Mouse (Mus musculus) CH12.LX (cell line): ENCODE data around the gene Mad1l1. TPM values are rescaled to one million over a fixed set of nuclear protein-coding genes. Genes with fewer than 3 reads are reported as not detected.

Experiments used
- DNase-seq: peaks from one replicate; pipeline ENCODE4 v3.0.0-alpha.2; 2013; ENCODE audit errors: extremely low read depth
- H3K27ac ChIP-seq: 2 replicates; pipeline ENCODE4 v1.5.1; 2012; ENCODE audit warnings: low read depth, mild to moderate bottlenecking, control low read depth, moderate library complexity; ENCODE audit not compliant: insufficient read depth
- H3K27me3 ChIP-seq: replicated peaks from 2 replicates; pipeline ENCODE3; 2012; ENCODE audit warnings: inconsistent platforms
- H3K36me3 ChIP-seq, 2 experiments: replicated peaks in 1 of 2; 2 replicates each; pipeline versions ENCODE3 to v1.6.1; 2012; ENCODE audit warnings: inconsistent platforms in 1 of 2, low read length in 1 of 2, mild to moderate bottlenecking in 1 of 2, mixed read lengths in 1 of 2, moderate library complexity in 1 of 2; ENCODE audit not compliant: control insufficient read depth in 1 of 2, insufficient read depth in 1 of 2
- H3K4me1 ChIP-seq, 2 experiments: 2 replicates each; pipeline ENCODE4 v1.6.1; 2012; ENCODE audit warnings: inconsistent platforms in 1 of 2, moderate library complexity in 1 of 2; ENCODE audit not compliant: insufficient read depth in 2 of 2, control insufficient read depth in 1 of 2
- H3K4me2 ChIP-seq: 2 replicates; pipeline ENCODE4 v1.6.1; 2012; ENCODE audit warnings: low read depth, mild to moderate bottlenecking, control low read depth; ENCODE audit not compliant: poor library complexity, insufficient read depth, severe bottlenecking
- H3K4me3 ChIP-seq, 3 experiments: fragments of 150-350 bp in 1 of 3; sonication (generic) in 1 of 3; replicated peaks in 1 of 3; 2 replicates each; pipeline versions ENCODE3 to v1.5.1; 2011 to 2012; ENCODE audit warnings: low read depth in 2 of 3, low read length in 2 of 3, mild to moderate bottlenecking in 2 of 3, moderate library complexity in 2 of 3, control low read depth in 1 of 3, improper control_type of control experiment in 1 of 3, inconsistent platforms in 1 of 3, mixed read lengths in 1 of 3; ENCODE audit not compliant: poor library complexity in 1 of 3
- H3K79me2 ChIP-seq: replicated peaks from 2 replicates; pipeline ENCODE4 v1.6.1; 2012; ENCODE audit warnings: mild to moderate bottlenecking, moderate library complexity; ENCODE audit not compliant: control insufficient read depth, poor library complexity, insufficient read depth, severe bottlenecking; ENCODE audit errors: extremely low read depth
- H3K9ac ChIP-seq: 2 replicates; pipeline ENCODE4 v1.6.1; 2012; ENCODE audit warnings: low read depth, mild to moderate bottlenecking, control low read depth, moderate library complexity; ENCODE audit not compliant: insufficient read depth
- H3K9me3 ChIP-seq: replicated peaks from 2 replicates; pipeline ENCODE3; 2012; ENCODE audit warnings: low read length, inconsistent platforms, mixed read lengths
- CTCF ChIP-seq, 2 experiments: IDR thresholded peaks in 1 of 2; conservative IDR thresholded peaks in 1 of 2; 2 replicates each; pipeline ENCODE4 v1.5.1; 2011 to 2012; ENCODE audit warnings: low read depth in 2 of 2, low read length in 2 of 2, improper control_type of control experiment in 1 of 2, inconsistent platforms in 1 of 2, mild to moderate bottlenecking in 1 of 2, moderate library complexity in 1 of 2
- ELF1 ChIP-seq: IDR thresholded peaks from 2 replicates; pipeline ENCODE4 v1.6.1; 2014; ENCODE audit warnings: low read depth, mild to moderate bottlenecking, inconsistent platforms, low read length, improper control_type of control experiment
- EP300 ChIP-seq: IDR thresholded peaks from 2 replicates; pipeline ENCODE4 v1.6.1; 2011; ENCODE audit warnings: low read length, improper control_type of control experiment
- GABPA ChIP-seq: IDR thresholded peaks from 2 replicates; pipeline ENCODE4 v1.6.1; 2012; ENCODE audit warnings: low read depth, low read length, improper control_type of control experiment, inconsistent platforms; ENCODE audit not compliant: insufficient replicate concordance
- HCFC1 ChIP-seq: IDR thresholded peaks from 2 replicates; pipeline ENCODE4 v1.6.1; 2012; ENCODE audit warnings: low read depth, mild to moderate bottlenecking, inconsistent platforms, low read length, improper control_type of control experiment
- JUN ChIP-seq: IDR thresholded peaks from 2 replicates; pipeline ENCODE4 v1.6.1; 2011; ENCODE audit warnings: low read depth, mild to moderate bottlenecking, low read length, improper control_type of control experiment, moderate library complexity; ENCODE audit not compliant: insufficient read depth
- JUND ChIP-seq: conservative IDR thresholded peaks from 2 replicates; pipeline ENCODE4 v1.6.1; 2011; ENCODE audit warnings: low read depth, low read length, improper control_type of control experiment
- KAT2A ChIP-seq: IDR thresholded peaks from 2 replicates; pipeline ENCODE4 v1.6.1; 2012; ENCODE audit warnings: low read length, improper control_type of control experiment, inconsistent platforms; ENCODE audit not compliant: insufficient replicate concordance
- MAFK ChIP-seq: IDR thresholded peaks from 2 replicates; pipeline ENCODE4 v1.6.1; 2011; ENCODE audit warnings: low read length, improper control_type of control experiment; ENCODE audit not compliant: insufficient replicate concordance
- MAX ChIP-seq: IDR thresholded peaks from 2 replicates; pipeline ENCODE4 v1.6.1; 2011; ENCODE audit warnings: low read length, improper control_type of control experiment
- MXI1 ChIP-seq: IDR thresholded peaks from 2 replicates; pipeline ENCODE4 v1.6.1; 2011; ENCODE audit warnings: mild to moderate bottlenecking, low read depth, low read length, improper control_type of control experiment
- NELFE ChIP-seq: IDR thresholded peaks from 2 replicates; pipeline ENCODE4 v1.6.1; 2011; ENCODE audit warnings: low read depth, low read length, improper control_type of control experiment
- NRF1 ChIP-seq: IDR thresholded peaks from 2 replicates; pipeline ENCODE4 v1.6.1; 2014; ENCODE audit warnings: low read depth, mild to moderate bottlenecking, inconsistent platforms, low read length, improper control_type of control experiment, moderate library complexity
- PAX5 ChIP-seq: IDR thresholded peaks from 2 replicates; pipeline ENCODE4 v1.6.1; 2012; ENCODE audit warnings: low read length, inconsistent platforms, mixed read lengths
- TBP ChIP-seq: conservative IDR thresholded peaks from 2 replicates; pipeline ENCODE4 v1.6.1; 2011; ENCODE audit warnings: low read depth, low read length, improper control_type of control experiment
- TCF12 ChIP-seq: IDR thresholded peaks from 2 replicates; pipeline ENCODE4 v1.6.1; 2014; ENCODE audit warnings: low read depth, mild to moderate bottlenecking, inconsistent platforms, low read length, improper control_type of control experiment
- UBTF ChIP-seq: IDR thresholded peaks from 2 replicates; pipeline ENCODE4 v1.6.1; 2012; ENCODE audit warnings: low read depth, mild to moderate bottlenecking, inconsistent platforms, low read length, improper control_type of control experiment, moderate library complexity
- USF1 ChIP-seq: IDR thresholded peaks from 2 replicates; pipeline ENCODE4 v1.6.1; 2014; ENCODE audit warnings: low read depth, mild to moderate bottlenecking, inconsistent platforms, low read length, improper control_type of control experiment
- ZC3H11A ChIP-seq: IDR thresholded peaks from 2 replicates; pipeline ENCODE4 v1.6.1; 2012; ENCODE audit warnings: low read depth, mild to moderate bottlenecking, inconsistent platforms, low read length, improper control_type of control experiment
- dilution Hi-C: fragments of 300-500 bp; cut with MboI; formaldehyde crosslinking; loops from 2 replicates; pipeline ENCODE4 v1.14.3; 2020; ENCODE audit warnings: low sequenced_read_pairs; ENCODE audit not compliant: extremely low pct_unique_long_range_greater_than_20kb, extremely low pct_ligation_motif_present
- in situ Hi-C: fragments of 300-500 bp; cut with MboI; formaldehyde crosslinking; loops from 3 replicates; pipeline ENCODE4 v1.14.3; 2019; ENCODE audit warnings: low sequenced_read_pairs, low pct_ligation_motif_present, low pct_unique_long_range_greater_than_20kb, mixed read lengths
- polyA plus RNA-seq: library from polyadenylated mRNA; unstranded; fragments of >175 nt; gene quantifications from 2 replicates; pipeline ENCODE4 v1.2.1, GENCODE M21; 2012; ENCODE audit warnings: low read depth; ENCODE audit not compliant: insufficient read length
- total RNA-seq, 2 experiments: library from RNA; depleted of rRNA; stranded (reverse); fragments of 300-350 nt in 1 of 2; fragments of >200 nt in 1 of 2; gene quantifications; 2 replicates each; pipeline ENCODE4 v1.2.3; 2012 to 2014

Gene Mad1l1
- total and polyA plus RNA-seq, 3 experiments, result 24.8 to 45.6 (median 28.9) TPM

DNA sequence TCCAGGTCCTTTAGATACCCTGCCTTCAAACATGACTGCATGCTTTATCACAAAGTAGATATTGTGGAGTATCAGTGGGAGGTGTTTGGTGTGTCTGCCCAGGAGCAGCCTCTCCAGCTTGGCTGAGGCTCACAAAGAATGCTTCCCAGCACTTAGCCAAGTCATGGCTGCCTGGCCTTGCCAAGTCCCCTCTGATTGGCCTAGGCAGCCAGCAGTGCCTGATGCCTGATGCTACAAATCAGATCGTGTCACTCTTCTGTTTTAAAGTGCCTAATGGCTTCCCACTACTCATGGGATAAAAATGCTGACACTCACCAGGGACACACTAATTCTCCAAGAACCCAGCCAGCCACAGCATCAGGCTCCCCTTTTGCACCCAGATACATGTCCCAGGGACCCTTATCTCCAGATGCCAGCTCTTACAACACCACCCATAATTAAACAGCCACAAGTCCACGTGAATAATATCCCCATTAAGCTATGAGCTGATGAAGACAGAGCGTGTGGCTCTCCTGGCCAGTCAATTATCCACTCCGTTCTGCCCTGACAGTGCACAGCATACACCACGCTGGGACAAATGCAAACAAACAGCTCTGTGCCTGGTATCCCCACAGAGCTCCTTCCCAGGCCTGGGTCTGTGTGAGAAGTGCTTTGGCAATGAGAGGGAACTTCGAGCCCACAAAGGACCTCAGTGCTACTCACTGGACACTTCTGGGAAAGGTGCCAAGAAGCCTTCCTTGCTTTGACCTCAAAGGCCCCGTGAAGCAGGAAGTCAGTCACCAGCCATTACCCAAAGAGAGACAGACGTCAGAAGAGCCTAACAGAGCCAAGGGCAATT, 205.7 kb downstream of the Mad1l1 start:
- Histone ChIP-seq H3K27ac (no peak overlapping the region), H3K27me3 (no peaks in the 10 kb centered on the region), H3K4me1 (peaks cover 0 to 10% of the 10 kb centered on the region in 2 experiments; a peak in 2 of 4 replicates), H3K79me2 (no peaks in the 10 kb centered on the region), H3K4me2 (no peak overlapping the region), H3K36me3 (peaks cover 12 to 96% of the 10 kb centered on the region in 2 experiments), H3K4me3 (no peak overlapping the region), H3K9ac (no peak overlapping the region), H3K9me3 (no peaks in the 10 kb centered on the region)
- DNase-seq, result no peak
- in situ Hi-C loops, result no loop called here
- dilution Hi-C loops, result no loop called here
- TF ChIP-seq NELFE, result no peak
- TF ChIP-seq NRF1, result no peak
- no peak for TF ChIP-seq MXI1
- TF ChIP-seq UBTF, result no peak
- no peak for TF ChIP-seq EP300
- no peak for TF ChIP-seq KAT2A
- TF ChIP-seq PAX5, result no peak
- TF ChIP-seq CTCF (conservative IDR thresholded peaks at IDR 0.05 in 1 of 2, IDR thresholded peaks at IDR 0.05 in 1 of 2; ENCODE audit: low read depth in 2 of 2, low read length in 2 of 2), result no peak
- no peak for TF ChIP-seq HCFC1
- TF ChIP-seq MAFK, result no peak
- no peak for TF ChIP-seq TCF12
- TF ChIP-seq USF1, result no peak
- no peak for TF ChIP-seq MAX
- TF ChIP-seq JUND, result no peak
- no peak for TF ChIP-seq GABPA

DNA sequence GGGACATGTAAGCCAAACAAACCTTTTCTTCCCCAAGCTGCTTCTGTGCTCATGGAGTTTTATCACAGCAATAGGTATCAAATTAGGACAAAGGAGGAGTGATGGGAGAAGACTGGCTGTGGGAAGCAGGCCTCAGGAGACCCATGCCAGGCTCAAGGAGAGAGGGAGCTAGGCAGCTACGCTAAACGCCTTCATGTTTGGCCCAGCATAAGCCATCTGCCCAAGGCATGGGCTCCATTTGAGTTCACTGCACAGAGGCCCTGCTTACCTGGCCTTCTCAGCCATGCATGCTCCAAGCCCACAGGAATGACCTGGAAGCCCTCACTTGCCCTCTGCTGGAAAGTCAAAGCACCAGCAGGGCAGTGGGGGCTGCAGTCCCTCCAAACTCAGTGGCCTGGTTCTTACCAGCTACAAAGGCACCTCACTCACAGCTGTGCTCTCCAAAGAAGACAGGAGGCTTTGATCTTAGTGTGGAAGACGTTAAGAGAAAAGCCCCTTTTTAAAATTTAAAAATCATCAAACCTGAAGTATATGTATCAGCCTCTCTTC, 206.8 kb downstream of the Mad1l1 start:
- H3K4me1 ChIP-seq, result peaks cover 0 to 6% of the 10 kb centered on the region in 2 experiments; a peak in 1 of 4 replicates
- in situ Hi-C loops (no loop called here), dilution Hi-C loops (no loop called here)
- TF ChIP-seq NRF1, result no peak
- TF ChIP-seq HCFC1, result no peak
- TF ChIP-seq TBP, result no peak
- TF ChIP-seq ZC3H11A, result no peak
- no peak for TF ChIP-seq USF1
- no peak for TF ChIP-seq JUN
- TF ChIP-seq CTCF (conservative IDR thresholded peaks at IDR 0.05 in 1 of 2, IDR thresholded peaks at IDR 0.05 in 1 of 2; ENCODE audit: low read depth in 2 of 2, low read length in 2 of 2), result no peak
- no peak for TF ChIP-seq ELF1
- no peaks in the 10 kb centered on the region for H3K27me3 ChIP-seq
- DNase-seq, result no peak
- no peak overlapping the region for H3K27ac ChIP-seq
- no peak overlapping the region for H3K9ac ChIP-seq
- peaks cover 12 to 98% of the 10 kb centered on the region in 2 experiments for H3K36me3 ChIP-seq
- H3K79me2 ChIP-seq, result no peaks in the 10 kb centered on the region
- no peak overlapping the region for H3K4me2 ChIP-seq
- no peaks in the 10 kb centered on the region for H3K9me3 ChIP-seq
- no peak overlapping the region for H3K4me3 ChIP-seq
